Mouse (Mus musculus) ES-Bruce4 (cell line): Measurements from ENCODE around the gene E130114P18Rik.

Experiments
- CTCF ChIP-seq: IDR thresholded peaks from one replicate; pipeline ENCODE4 v1.8.1; 2011; ENCODE audit warnings: low read depth, low read length
- EP300 ChIP-seq: IDR thresholded peaks from 2 replicates; pipeline ENCODE4 v1.6.1; 2011; ENCODE audit warnings: low read depth, low read length; ENCODE audit not compliant: insufficient read depth
- POLR2A ChIP-seq: IDR thresholded peaks from one replicate; pipeline ENCODE4 v1.8.1; 2011; ENCODE audit warnings: low read length; ENCODE audit not compliant: insufficient read depth

DNA sequence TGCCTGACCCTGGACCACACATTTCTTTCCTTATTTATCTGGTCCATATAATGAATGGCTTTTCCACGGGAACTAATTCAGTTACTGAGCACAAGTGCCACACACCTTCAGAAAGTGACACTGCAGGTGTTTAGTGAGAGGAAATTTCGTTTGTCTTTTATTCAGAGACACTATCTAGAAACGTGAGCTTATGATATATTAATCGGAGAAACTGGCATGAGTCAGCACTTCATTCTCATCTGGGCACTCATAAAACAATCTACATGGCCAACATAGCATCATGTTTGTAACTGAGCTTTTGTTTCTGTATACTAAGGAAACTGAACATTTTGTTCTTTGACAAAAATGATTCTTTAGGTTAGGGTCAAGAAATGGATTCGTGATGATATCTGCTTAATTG lies 35.2 kb upstream of the E130114P18Rik start:
- no peak for TF ChIP-seq CTCF
- no peak for TF ChIP-seq EP300
- no peak for TF ChIP-seq POLR2A
